Mouse (Mus musculus): ENCODE data around the gene Gm11037. TPM values are rescaled to one million over a fixed set of nuclear protein-coding genes. Genes with fewer than 3 reads are reported as not detected.
A peak's percentile ranks its signal among the peaks of the same experiment; 100 is the strongest.

Gene Gm11037
- polyA plus RNA-seq, 1 experiment from 2014 or later = not detected

DNA sequence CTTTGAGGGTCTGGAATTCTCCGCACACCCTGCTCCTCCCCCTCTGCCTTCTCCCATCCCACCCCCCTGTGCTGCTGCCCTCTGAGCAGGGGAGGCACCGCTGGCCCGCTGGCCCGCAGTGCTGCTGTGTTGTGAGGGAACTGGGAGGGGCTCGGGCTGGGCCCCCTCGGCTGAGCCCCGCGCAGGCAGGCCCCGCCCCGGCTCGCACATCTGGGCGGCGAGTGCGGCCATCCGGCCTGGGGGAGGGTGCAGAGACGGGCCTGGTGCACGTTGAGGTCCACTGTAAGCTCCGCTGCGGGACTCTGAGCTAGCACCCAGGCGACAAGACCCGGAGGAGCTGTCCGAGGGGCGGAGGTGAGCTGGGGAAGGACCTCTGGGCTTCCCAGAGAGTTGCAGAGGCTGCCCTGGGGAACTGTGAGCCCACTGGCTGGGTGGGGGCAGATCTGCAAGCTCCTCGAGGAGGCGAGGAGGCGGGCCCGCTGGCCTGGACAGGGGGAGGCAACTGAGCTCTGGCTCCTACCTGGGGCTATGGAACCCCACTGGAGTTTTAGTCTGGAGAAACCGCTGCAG, 6.1 kb upstream of the Gm11037 start, which contains the start of gene Hspa12b:
Gene Hspa12b, plus strand, starts transcription at position 120 of the 570 bp plus-strand sequence.
- Histone ChIP-seq H3K9ac (ENCODE audit: low read depth, low read length) (peak within 1 kb of the TSS; percentile 67), H3K9me3 (replicated peaks; ENCODE audit: control insufficient read depth, low read length, poor library complexity, severe bottlenecking) (no peaks in the 10 kb centered on the region), H3K27ac (ENCODE audit: low read length) (no peak within 1 kb of the TSS), H3K36me3 (ENCODE audit: control insufficient read depth, insufficient read depth, low read length) (no peaks in the 10 kb centered on the region), H3K4me2 (ENCODE audit: low read length) (peak within 1 kb of the TSS; percentile 71), H3K4me3 (ENCODE audit: low read depth, low read length) (peak within 1 kb of the TSS; percentile 39), H3K4me1 (ENCODE audit: control insufficient read depth, insufficient read depth, low read length) (peaks cover 6% of the 10 kb centered on the region), H3K27me3 (ENCODE audit: control insufficient read depth, insufficient read depth, low read depth, low read length) (no peaks in the 10 kb centered on the region)
- 2% methylated on average over 27 of the region's 28 CpGs for WGBS
- peak; percentile 73; the same call in 1 of the 2 replicates for ATAC-seq

- Histone ChIP-seq H3K4me1 (ENCODE audit: control insufficient read depth, insufficient read depth, low read length) (peaks cover 6% of the 10 kb centered on the region), H3K9ac (ENCODE audit: low read depth, low read length) (no peak overlapping the region), H3K27me3 (ENCODE audit: control insufficient read depth, insufficient read depth, low read depth, low read length) (no peaks in the 10 kb centered on the region), H3K36me3 (ENCODE audit: control insufficient read depth, insufficient read depth, low read length) (no peaks in the 10 kb centered on the region), H3K4me2 (ENCODE audit: low read length) (peak overlapping the region; percentile 71; the same call in 1 of the 2 replicates), H3K9me3 (replicated peaks; ENCODE audit: control insufficient read depth, low read length, poor library complexity, severe bottlenecking) (no peaks in the 10 kb centered on the region), H3K4me3 (ENCODE audit: low read depth, low read length) (no peak overlapping the region), H3K27ac (ENCODE audit: low read length) (no peak overlapping the region)
- 88% methylated on average over 5 of the region's 5 CpGs for WGBS
- ATAC-seq = no peak
Observed at GRCm38 (mm10) chr2:131128211-131128610, 5.1 kb upstream of the Gm11037 start.

DNA sequence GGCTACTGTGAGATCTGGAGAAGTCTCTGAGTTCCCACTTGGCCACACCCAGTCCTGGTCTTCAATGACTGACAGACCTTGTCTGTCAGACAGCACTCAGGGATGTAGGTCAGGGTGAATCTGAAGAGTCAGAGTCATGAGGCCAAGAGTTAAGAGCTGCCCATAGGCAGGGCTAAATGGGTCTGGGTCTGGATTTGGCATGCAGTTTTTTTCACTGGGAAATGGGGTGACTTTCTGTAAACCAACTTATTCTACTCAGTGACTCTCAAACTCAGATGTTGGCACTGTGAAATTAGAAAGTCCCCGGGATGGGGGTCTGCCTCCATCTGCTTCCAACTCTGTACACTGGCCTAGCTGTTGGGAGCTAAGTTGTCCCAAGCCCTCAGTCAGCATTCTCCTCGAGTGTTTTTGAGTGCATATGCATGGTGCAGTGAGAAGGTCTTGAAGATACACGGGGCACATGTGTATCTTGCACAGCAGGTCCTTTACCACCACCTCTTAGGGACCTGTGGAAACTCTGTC, 4.6 kb upstream of the Gm11037 start:
- Histone ChIP-seq H3K27ac (ENCODE audit: low read length) (no peak overlapping the region), H3K4me3 (ENCODE audit: low read depth, low read length) (no peak overlapping the region), H3K4me1 (ENCODE audit: control insufficient read depth, insufficient read depth, low read length) (peaks cover 6% of the 10 kb centered on the region), H3K9me3 (replicated peaks; ENCODE audit: control insufficient read depth, low read length, poor library complexity, severe bottlenecking) (no peaks in the 10 kb centered on the region), H3K4me2 (ENCODE audit: low read length) (no peak overlapping the region), H3K9ac (ENCODE audit: low read depth, low read length) (no peak overlapping the region), H3K27me3 (ENCODE audit: control insufficient read depth, insufficient read depth, low read depth, low read length) (no peaks in the 10 kb centered on the region), H3K36me3 (ENCODE audit: control insufficient read depth, insufficient read depth, low read length) (no peaks in the 10 kb centered on the region)
- no peak for ATAC-seq
- WGBS = 89% methylated on average over 3 of the region's 3 CpGs

GRCm38 (mm10) chr2:131129836-131130235, 3.5 kb upstream of the Gm11037 start:
- H3K9ac ChIP-seq (ENCODE audit: low read depth, low read length) = no peak overlapping the region

DNA sequence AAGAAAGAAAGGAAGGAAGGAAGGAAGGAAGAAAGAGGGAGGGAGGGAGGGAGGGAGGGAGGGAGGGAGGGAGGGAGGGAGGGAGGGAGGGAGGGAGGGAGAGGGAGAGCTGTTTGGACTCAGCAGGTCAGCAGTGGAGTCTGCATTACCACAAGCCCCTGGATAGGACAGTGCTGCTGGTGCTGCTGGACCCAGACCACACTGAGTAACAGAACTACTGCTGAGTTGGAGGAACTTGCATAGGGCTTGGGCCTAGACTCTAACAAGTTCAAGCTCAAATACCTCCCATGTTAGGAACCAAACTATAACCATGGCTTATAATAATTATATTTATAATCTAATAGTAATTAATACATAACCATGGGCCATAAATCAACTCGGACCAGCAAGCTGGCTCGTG, 2.4 kb upstream of the Gm11037 start:
- ATAC-seq = no peak
- peaks cover 6% of the 10 kb centered on the region for H3K4me1 ChIP-seq (ENCODE audit: control insufficient read depth, insufficient read depth, low read length)
- H3K9ac ChIP-seq (ENCODE audit: low read depth, low read length) = no peak overlapping the region
- WGBS = 96% methylated on average over 2 of the region's 2 CpGs
- no peaks in the 10 kb centered on the region for H3K27me3 ChIP-seq (ENCODE audit: control insufficient read depth, insufficient read depth, low read depth, low read length)
- no peak overlapping the region for H3K27ac ChIP-seq (ENCODE audit: low read length)
- no peak overlapping the region for H3K4me3 ChIP-seq (ENCODE audit: low read depth, low read length)
- H3K36me3 ChIP-seq (ENCODE audit: control insufficient read depth, insufficient read depth, low read length) = no peaks in the 10 kb centered on the region
- no peaks in the 10 kb centered on the region for H3K9me3 ChIP-seq (replicated peaks; ENCODE audit: control insufficient read depth, low read length, poor library complexity, severe bottlenecking)
- no peak overlapping the region for H3K4me2 ChIP-seq (ENCODE audit: low read length)

More at GRCm38 (mm10) chr2:131129836-131130235, 3.5 kb upstream of the Gm11037 start:
- no peak for ATAC-seq
- WGBS = 85% methylated on average over 5 of the region's 5 CpGs
- Histone ChIP-seq H3K36me3 (ENCODE audit: control insufficient read depth, insufficient read depth, low read length) (no peaks in the 10 kb centered on the region), H3K27ac (ENCODE audit: low read length) (no peak overlapping the region), H3K9me3 (replicated peaks; ENCODE audit: control insufficient read depth, low read length, poor library complexity, severe bottlenecking) (no peaks in the 10 kb centered on the region), H3K27me3 (ENCODE audit: control insufficient read depth, insufficient read depth, low read depth, low read length) (no peaks in the 10 kb centered on the region), H3K4me2 (ENCODE audit: low read length) (no peak overlapping the region), H3K4me1 (ENCODE audit: control insufficient read depth, insufficient read depth, low read length) (peaks cover 6% of the 10 kb centered on the region), H3K4me3 (ENCODE audit: low read depth, low read length) (no peak overlapping the region)

DNA sequence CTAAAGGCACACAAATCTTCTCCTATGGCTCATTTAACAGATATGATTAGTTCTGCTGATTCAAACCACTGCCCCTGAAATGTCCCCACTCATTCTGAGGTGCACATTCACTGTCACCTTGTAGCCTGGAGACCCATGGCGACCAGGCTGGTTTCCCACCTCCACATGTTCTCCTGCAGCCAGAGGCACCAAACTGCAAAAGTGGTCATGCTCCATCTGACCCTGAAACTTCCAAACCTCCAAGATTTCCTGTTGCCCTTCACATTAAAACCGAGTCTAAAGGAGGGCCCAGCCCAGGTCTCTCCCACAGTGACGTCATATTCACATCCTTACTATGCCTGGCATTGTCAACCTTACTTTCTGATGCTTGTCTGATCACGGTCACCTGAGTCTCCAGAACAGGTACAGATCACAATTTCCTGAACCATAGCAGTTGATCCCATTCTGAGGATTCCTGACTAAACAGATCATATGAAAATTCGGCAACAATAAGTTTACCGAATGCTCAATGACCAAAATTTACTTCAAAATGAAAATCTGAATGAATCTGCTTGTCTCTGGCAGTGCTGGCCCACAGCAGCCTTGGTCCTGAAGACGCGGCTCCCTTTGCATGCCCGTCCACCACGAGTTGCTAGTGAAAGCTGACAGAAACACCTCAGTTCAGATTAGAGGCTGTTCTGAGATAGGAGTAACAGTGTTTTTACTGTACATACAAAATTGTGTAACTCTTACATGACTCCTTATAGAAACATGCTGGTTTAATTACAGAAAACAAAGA, 997 bp upstream of the Gm11037 start:
- Histone ChIP-seq H3K27me3 (ENCODE audit: control insufficient read depth, insufficient read depth, low read depth, low read length) (no peaks in the 10 kb centered on the region), H3K27ac (ENCODE audit: low read length) (no peak overlapping the region), H3K9me3 (replicated peaks; ENCODE audit: control insufficient read depth, low read length, poor library complexity, severe bottlenecking) (no peaks in the 10 kb centered on the region), H3K36me3 (ENCODE audit: control insufficient read depth, insufficient read depth, low read length) (no peaks in the 10 kb centered on the region), H3K4me1 (ENCODE audit: control insufficient read depth, insufficient read depth, low read length) (peaks cover 2% of the 10 kb centered on the region), H3K4me2 (ENCODE audit: low read length) (no peak overlapping the region), H3K9ac (ENCODE audit: low read depth, low read length) (no peak overlapping the region), H3K4me3 (ENCODE audit: low read depth, low read length) (no peak overlapping the region)
- no peak for ATAC-seq
- 84% methylated on average over 10 of the region's 10 CpGs for WGBS

DNA sequence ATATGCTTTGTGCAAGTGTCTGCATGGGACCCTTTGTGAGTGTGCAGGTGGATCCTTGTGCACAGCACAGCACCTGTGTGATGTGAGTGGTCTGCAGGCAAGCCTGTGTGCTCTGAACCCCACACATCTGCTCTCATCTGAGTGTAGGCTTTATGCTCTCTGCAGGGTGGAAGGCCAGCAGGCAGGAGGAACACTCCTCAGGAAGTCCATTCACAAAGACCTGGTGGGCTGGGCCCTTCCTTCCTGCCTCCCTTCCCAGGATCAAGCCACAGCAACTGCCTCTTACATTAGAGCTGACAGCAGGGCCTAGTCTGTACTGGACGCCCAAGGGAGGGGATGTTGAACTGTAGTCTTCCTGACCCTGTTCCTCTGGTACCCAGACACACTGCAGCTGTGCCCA, 1.1 kb downstream of the Gm11037 start:
- H3K4me2 ChIP-seq (ENCODE audit: low read length) = no peak overlapping the region
- 43% methylated on average over 1 of the region's 1 CpGs for WGBS
- no peaks in the 10 kb centered on the region for H3K36me3 ChIP-seq (ENCODE audit: control insufficient read depth, insufficient read depth, low read length)
- H3K9me3 ChIP-seq (replicated peaks; ENCODE audit: control insufficient read depth, low read length, poor library complexity, severe bottlenecking) = no peaks in the 10 kb centered on the region
- 0 out of 2 replicates have a peak overlapping the region, but pooled peaks have one; percentile 31 for H3K9ac ChIP-seq (ENCODE audit: low read depth, low read length)
- no peaks in the 10 kb centered on the region for H3K4me1 ChIP-seq (ENCODE audit: control insufficient read depth, insufficient read depth, low read length)
- H3K4me3 ChIP-seq (ENCODE audit: low read depth, low read length) = no peak overlapping the region
- no peak for ATAC-seq
- H3K27ac ChIP-seq (ENCODE audit: low read length) = no peak overlapping the region
- no peaks in the 10 kb centered on the region for H3K27me3 ChIP-seq (ENCODE audit: control insufficient read depth, insufficient read depth, low read depth, low read length)

DNA sequence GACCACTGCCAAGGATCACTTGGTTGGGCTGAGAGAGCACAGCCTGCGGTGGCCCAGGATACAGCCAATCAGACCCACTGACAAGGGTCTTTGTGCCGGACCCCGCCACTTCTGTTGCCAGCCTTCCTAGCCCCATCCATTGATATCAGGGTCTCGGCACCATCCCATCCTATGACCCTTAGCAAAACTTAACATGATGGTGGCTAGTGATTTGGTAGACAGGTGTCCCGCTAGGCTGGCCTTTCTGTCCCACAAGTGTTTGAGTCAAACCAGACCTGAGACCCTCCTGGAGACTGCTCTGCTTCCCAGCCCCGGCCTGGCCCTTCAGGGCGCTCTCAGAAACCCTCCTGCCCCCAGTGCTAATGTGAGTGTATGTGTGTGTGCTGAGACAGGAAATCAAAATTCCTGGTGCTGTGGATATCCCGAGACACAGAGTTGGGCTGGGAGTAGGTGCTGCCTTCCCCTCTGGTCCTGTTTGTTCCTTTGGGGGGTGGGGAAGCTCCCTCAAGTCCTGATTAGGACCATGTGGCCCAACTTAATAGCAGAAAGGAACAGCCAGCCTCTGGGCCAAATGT, 1.6 kb downstream of the Gm11037 start:
- Histone ChIP-seq H3K9ac (ENCODE audit: low read depth, low read length) (no peak overlapping the region), H3K27ac (ENCODE audit: low read length) (no peak overlapping the region), H3K27me3 (ENCODE audit: control insufficient read depth, insufficient read depth, low read depth, low read length) (no peaks in the 10 kb centered on the region), H3K4me2 (ENCODE audit: low read length) (no peak overlapping the region), H3K4me3 (ENCODE audit: low read depth, low read length) (no peak overlapping the region), H3K36me3 (ENCODE audit: control insufficient read depth, insufficient read depth, low read length) (no peaks in the 10 kb centered on the region), H3K9me3 (replicated peaks; ENCODE audit: control insufficient read depth, low read length, poor library complexity, severe bottlenecking) (no peaks in the 10 kb centered on the region), H3K4me1 (ENCODE audit: control insufficient read depth, insufficient read depth, low read length) (no peaks in the 10 kb centered on the region)
- 85% methylated on average over 8 of the region's 8 CpGs for WGBS
- no peak for ATAC-seq
